Mouse (Mus musculus): Measurements from ENCODE around the gene Adssl1. TPM values are rescaled to one million over a fixed set of nuclear protein-coding genes. Genes with fewer than 3 reads are reported as not detected.

The Adssl1 gene
- polyA plus RNA-seq (2014; fragmentation: Illumina TruSeq; extraction: RNeasy Lipid Tissue Mini Kit (QIAGEN cat#74804); ENCODE audit: low read depth, low replicate concordance) = 4.6 TPM

GRCm38 (mm10) chr12:112619686-112620353 is at the start of gene Adssl1:
Adssl1 (plus strand) TSS chr12:112620045.

DNA sequence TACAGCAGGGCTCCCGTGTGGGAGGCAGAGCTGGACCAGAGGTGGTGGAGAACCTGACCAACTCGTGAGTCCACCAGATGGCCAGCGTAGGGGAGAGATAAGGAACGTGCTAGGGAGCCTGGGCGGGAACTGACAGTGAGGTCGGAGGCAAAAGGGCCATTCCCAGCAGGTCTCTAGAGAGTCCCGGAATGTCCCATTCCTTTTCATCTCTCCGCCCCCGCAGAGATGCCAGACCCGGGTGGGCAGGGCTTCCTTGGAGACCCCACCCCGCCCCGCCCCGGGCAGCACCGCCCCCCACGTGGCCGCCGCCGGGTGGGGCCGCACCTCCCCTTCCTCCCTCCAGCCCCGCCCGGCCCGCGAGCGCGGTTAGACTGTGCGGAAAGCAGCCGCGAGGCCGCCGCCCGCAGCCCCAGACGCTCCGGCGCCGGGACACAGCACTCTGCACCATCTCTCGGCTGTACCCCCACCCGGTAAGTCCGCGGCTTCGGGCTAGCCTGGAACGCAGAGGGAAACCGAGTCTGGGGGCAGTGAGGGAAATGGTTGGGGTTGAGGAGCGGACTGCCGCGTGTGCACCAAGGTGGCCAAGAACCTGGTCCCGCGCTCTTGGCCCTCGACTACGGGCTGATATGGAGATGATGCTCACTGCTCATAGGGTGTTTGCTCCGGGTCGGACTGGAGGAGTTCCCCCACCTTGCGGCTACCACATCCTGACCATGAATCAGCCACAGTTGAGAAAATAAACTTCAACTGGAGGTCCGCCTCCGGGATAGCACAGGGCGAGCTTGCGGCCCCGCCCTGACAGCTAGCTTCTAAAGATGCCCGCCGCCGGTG is 31.2 kb upstream of the Adssl1 start, which contains the start of gene Inf2:
Inf2 (plus strand) TSS at position 359 of the 831 bp plus-strand sequence.

GRCm38 (mm10) chr12:112644180-112644854 is 24.5 kb downstream of the Adssl1 start, which contains the start of gene Siva1:
Siva1 (plus strand) TSS chr12:112644679.

DNA sequence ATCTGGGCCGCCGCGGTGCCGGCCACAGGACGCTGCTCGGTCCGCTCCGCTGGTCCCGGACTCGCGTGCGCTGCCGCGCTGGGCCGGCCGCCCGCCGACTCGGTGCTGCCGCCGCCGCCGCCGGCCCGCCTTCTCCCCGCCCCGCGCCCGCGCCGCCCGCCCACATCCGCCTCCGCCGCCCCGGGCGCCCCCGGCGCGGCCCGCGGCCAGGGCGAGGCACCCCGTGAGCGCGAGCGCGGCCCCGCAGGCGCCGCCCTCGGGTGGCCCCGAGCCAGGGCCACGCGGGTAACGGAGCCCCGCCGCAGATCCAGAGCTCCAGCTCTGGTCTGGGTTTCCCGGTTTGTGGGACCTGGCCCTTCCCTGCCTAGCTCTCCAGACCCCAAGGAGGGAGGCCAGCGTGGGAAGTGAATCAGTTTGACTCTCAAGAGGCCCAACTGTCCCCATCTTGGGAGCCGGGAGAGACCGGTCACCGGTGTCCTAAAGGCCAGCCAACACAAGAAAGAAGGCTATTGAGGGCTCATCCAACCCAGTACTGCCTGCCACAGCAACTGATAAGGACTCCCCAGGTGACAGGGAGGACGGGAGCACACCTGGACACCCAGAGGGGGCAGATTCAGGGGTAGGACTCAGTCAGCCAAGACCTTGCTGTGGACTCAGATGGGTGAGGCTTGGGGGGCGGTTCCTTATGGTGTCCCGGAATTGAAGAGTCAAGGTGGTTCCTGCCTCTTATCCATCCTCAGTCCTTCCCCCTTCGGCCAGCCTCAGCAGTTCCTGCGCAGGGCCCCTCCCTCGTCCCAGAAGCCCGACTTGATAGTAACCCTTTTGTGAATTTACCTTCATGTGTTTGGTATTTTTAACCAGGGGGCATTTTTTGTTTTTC is 54.5 kb downstream of the Adssl1 start, which contains the start of gene Akt1:
Akt1 (minus strand) TSS at position 753 of the 880 bp plus-strand sequence.

DNA sequence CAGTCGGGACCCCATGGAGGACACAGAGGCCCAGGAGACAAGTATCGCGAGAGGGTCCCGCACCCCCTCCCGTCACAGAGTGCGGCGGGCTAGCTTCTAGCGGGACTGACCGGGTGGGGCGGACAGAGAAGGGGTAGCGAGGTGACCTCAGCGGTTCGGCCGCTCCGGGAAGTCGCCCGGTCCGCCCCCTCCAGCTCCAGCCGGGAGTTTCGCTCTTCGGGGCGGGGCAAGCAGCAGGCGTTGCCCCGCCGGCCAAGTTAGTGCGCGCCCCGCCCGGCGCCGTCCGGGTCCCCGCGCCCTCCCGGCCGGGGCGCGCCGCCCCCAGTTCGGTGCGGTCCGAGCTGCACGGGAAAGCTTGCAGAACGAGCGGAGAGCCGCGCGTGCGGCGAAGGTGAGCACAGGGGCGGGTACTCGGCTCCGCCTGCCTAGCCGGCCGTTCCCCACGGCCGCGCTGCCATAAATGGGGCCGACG is 58.7 kb downstream of the Adssl1 start, which contains the start of gene Zbtb42:
Zbtb42 (plus strand) TSS at position 274 of the 472 bp plus-strand sequence.

Other genes with a start within 250 kb of the Adssl1 start
- gene A530016L24Rik, start 130.6 kb upstream of the Adssl1 start, polyA plus RNA-seq (2014; fragmentation: Illumina TruSeq; extraction: RNeasy Lipid Tissue Mini Kit (QIAGEN cat#74804); ENCODE audit: low read depth, low replicate concordance) = not detected
- gene Tmem179, start 103.3 kb upstream of the Adssl1 start, polyA plus RNA-seq (2014; fragmentation: Illumina TruSeq; extraction: RNeasy Lipid Tissue Mini Kit (QIAGEN cat#74804); ENCODE audit: low read depth, low replicate concordance) = not detected
- gene Inf2, start 31.3 kb upstream of the Adssl1 start, polyA plus RNA-seq (2014; fragmentation: Illumina TruSeq; extraction: RNeasy Lipid Tissue Mini Kit (QIAGEN cat#74804); ENCODE audit: low read depth, low replicate concordance) = 2.8 TPM
- gene Siva1, start 24.6 kb downstream of the Adssl1 start, polyA plus RNA-seq (2014; fragmentation: Illumina TruSeq; extraction: RNeasy Lipid Tissue Mini Kit (QIAGEN cat#74804); ENCODE audit: low read depth, low replicate concordance) = not detected
- gene Akt1, start 54.8 kb downstream of the Adssl1 start, polyA plus RNA-seq (2014; fragmentation: Illumina TruSeq; extraction: RNeasy Lipid Tissue Mini Kit (QIAGEN cat#74804); ENCODE audit: low read depth, low replicate concordance) = 2.5 TPM
- 0.16 TPM for gene Zbtb42, start 58.8 kb downstream of the Adssl1 start, polyA plus RNA-seq (2014; fragmentation: Illumina TruSeq; extraction: RNeasy Lipid Tissue Mini Kit (QIAGEN cat#74804); ENCODE audit: low read depth, low replicate concordance)
- 8.8 TPM for gene Cep170b, start 100.4 kb downstream of the Adssl1 start, polyA plus RNA-seq (2014; fragmentation: Illumina TruSeq; extraction: RNeasy Lipid Tissue Mini Kit (QIAGEN cat#74804); ENCODE audit: low read depth, low replicate concordance)
- gene Pld4, start 140.6 kb downstream of the Adssl1 start, polyA plus RNA-seq (2014; fragmentation: Illumina TruSeq; extraction: RNeasy Lipid Tissue Mini Kit (QIAGEN cat#74804); ENCODE audit: low read depth, low replicate concordance) = 3.4 TPM
- not detected for gene Ahnak2, start 182.6 kb downstream of the Adssl1 start, polyA plus RNA-seq (2014; fragmentation: Illumina TruSeq; extraction: RNeasy Lipid Tissue Mini Kit (QIAGEN cat#74804); ENCODE audit: low read depth, low replicate concordance)
- not detected for gene Clba1, start 188.9 kb downstream of the Adssl1 start, polyA plus RNA-seq (2014; fragmentation: Illumina TruSeq; extraction: RNeasy Lipid Tissue Mini Kit (QIAGEN cat#74804); ENCODE audit: low read depth, low replicate concordance)
- gene Cdca4, start 209.4 kb downstream of the Adssl1 start, polyA plus RNA-seq (2014; fragmentation: Illumina TruSeq; extraction: RNeasy Lipid Tissue Mini Kit (QIAGEN cat#74804); ENCODE audit: low read depth, low replicate concordance) = 1.6 TPM
- not detected for gene Gpr132, start 248.2 kb downstream of the Adssl1 start, polyA plus RNA-seq (2014; fragmentation: Illumina TruSeq; extraction: RNeasy Lipid Tissue Mini Kit (QIAGEN cat#74804); ENCODE audit: low read depth, low replicate concordance)